Mouse (Mus musculus): Measurements from ENCODE around the gene Spin2g. TPM values are rescaled to one million over a fixed set of nuclear protein-coding genes. Genes with fewer than 3 reads are reported as not detected.
"Not testable (repeated sequence)": the region's sequence is repeated elsewhere in the genome, so short reads cannot be mapped to it uniquely, and the experiment has no call there.

Spin2g gene
- not detected in 2 replicates for polyA plus RNA-seq (2015; fragmentation: Nextera tagmentation; extraction: Ambion mirVana)

DNA sequence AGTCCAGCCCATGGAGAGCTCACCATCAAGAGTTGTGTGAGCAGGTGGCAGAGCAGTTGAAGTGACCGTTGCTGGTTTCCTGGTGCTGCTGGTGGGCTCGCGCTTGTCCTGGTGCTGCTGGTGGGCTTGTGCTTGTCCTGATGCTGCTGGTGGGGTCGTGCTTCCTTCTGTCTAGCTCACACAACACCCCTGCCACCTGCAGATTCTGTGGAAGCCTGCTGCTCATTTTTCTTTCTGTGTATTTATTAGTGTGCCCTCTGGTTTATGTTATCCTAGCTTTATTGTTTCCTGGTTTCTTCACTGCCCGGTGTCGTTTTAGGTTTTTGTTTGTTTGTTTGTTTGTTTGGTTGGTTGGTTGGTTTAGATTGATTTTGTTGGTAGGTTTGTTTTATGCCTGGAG is at the start of gene Spin2g:
Gene Spin2g (minus strand): TSS at position 101 of the 400 bp plus-strand sequence.
- not testable (repeated sequence) for ATAC-seq (ENCODE audit: insufficient read depth, low FRiP score, low read depth); H3K4me2 ChIP-seq; H3K9me3 ChIP-seq; H3K27ac ChIP-seq; H3K4me1 ChIP-seq; H3K36me3 ChIP-seq; H3K27me3 ChIP-seq (replicated peaks); H3K4me3 ChIP-seq (replicated peaks); H3K9ac ChIP-seq
- WGBS = 80% methylated on average over 6 of the region's 6 CpGs

Other genes with a start within 250 kb of the Spin2g start
- not detected in 2 replicates for gene Btbd35f9, start 77.2 kb downstream of the Spin2g start, polyA plus RNA-seq (2015; fragmentation: Nextera tagmentation; extraction: Ambion mirVana)
- not detected in 2 replicates for gene Btbd35f8, start 211.8 kb upstream of the Spin2g start, polyA plus RNA-seq (2015; fragmentation: Nextera tagmentation; extraction: Ambion mirVana)

All from stomach, embryonic 15.5 days (tissue).